Mouse (Mus musculus) left cerebral cortex, adult 9 months (tissue): Measurements from ENCODE around the gene Epb41l2.

ENCODE experiments used
- DNase-seq, 2 experiments: peaks; one replicate each; pipeline ENCODE4 v3.0.0; 2022; ENCODE audit warnings: low spot score in 2 of 2

Gene Epb41l2

GRCm38 (mm10) chr10:25400076-25400475 is 40.5 kb downstream of the Epb41l2 start:
- DNase-seq = no peak

- DNase-seq = no peak
Observed at GRCm38 (mm10) chr10:25400646-25401045, 41.0 kb downstream of the Epb41l2 start.

- DNase-seq = no peak
Observed at GRCm38 (mm10) chr10:25401356-25401755, 41.8 kb downstream of the Epb41l2 start.

- DNase-seq = no peak
Observed at GRCm38 (mm10) chr10:25402886-25403285, 43.3 kb downstream of the Epb41l2 start.

- no peak for DNase-seq
Observed at GRCm38 (mm10) chr10:25403813-25404701, 44.5 kb downstream of the Epb41l2 start.

- DNase-seq = no peak
Observed at GRCm38 (mm10) chr10:25404702-25405098, 45.1 kb downstream of the Epb41l2 start.

GRCm38 (mm10) chr10:25405551-25405950 is 46.0 kb downstream of the Epb41l2 start:
- DNase-seq = no peak

- no peak for DNase-seq
Observed at GRCm38 (mm10) chr10:25406695-25407094, 47.1 kb downstream of the Epb41l2 start.

GRCm38 (mm10) chr10:25408136-25408650 is 48.6 kb downstream of the Epb41l2 start:
- DNase-seq = no peak

- DNase-seq = no peak
Observed at GRCm38 (mm10) chr10:25411836-25412373, 52.3 kb downstream of the Epb41l2 start.

GRCm38 (mm10) chr10:25415188-25415717 is 55.7 kb downstream of the Epb41l2 start:
- DNase-seq = no peak

GRCm38 (mm10) chr10:25416696-25417095 is 57.1 kb downstream of the Epb41l2 start:
- DNase-seq = no peak

- DNase-seq = no peak
Observed at GRCm38 (mm10) chr10:25426058-25426457, 66.5 kb downstream of the Epb41l2 start.

GRCm38 (mm10) chr10:25426814-25427213 is 67.2 kb downstream of the Epb41l2 start:
- no peak for DNase-seq

GRCm38 (mm10) chr10:25427523-25427922 is 67.9 kb downstream of the Epb41l2 start:
- DNase-seq = no peak

- DNase-seq = no peak
Observed at GRCm38 (mm10) chr10:25428658-25429057, 69.1 kb downstream of the Epb41l2 start.

- no peak for DNase-seq
Observed at GRCm38 (mm10) chr10:25429346-25429745, 69.7 kb downstream of the Epb41l2 start.

- DNase-seq = no peak
Observed at GRCm38 (mm10) chr10:25430862-25431261, 71.3 kb downstream of the Epb41l2 start.

GRCm38 (mm10) chr10:25432351-25432750 is 72.8 kb downstream of the Epb41l2 start:
- DNase-seq = no peak

GRCm38 (mm10) chr10:25432938-25433337 is 73.3 kb downstream of the Epb41l2 start:
- DNase-seq = no peak

GRCm38 (mm10) chr10:25433524-25433923 is 73.9 kb downstream of the Epb41l2 start:
- no peak for DNase-seq

- DNase-seq = no peak
Observed at GRCm38 (mm10) chr10:25434358-25435044, 74.9 kb downstream of the Epb41l2 start.
